Mouse (Mus musculus) ES-E14 (cell line): ENCODE data around the gene Celsr1. TPM values are rescaled to one million over a fixed set of nuclear protein-coding genes. Genes with fewer than 3 reads are reported as not detected.

Source experiments
- DNase-seq: peaks from one replicate; pipeline ENCODE4 v3.0.0-alpha.2; 2013; ENCODE audit warnings: low read depth, low spot score
- H3K27ac ChIP-seq: 2 replicates; pipeline ENCODE4 v1.5.1; 2012; ENCODE audit warnings: low read depth, mild to moderate bottlenecking, low read length, moderate library complexity, mixed read lengths; ENCODE audit not compliant: poor library complexity, insufficient read depth, severe bottlenecking
- H3K36me3 ChIP-seq: 2 replicates; pipeline ENCODE4 v1.6.1; 2012; ENCODE audit warnings: mild to moderate bottlenecking, low read length, moderate library complexity, mixed read lengths; ENCODE audit not compliant: control insufficient read depth, poor library complexity, insufficient read depth, severe bottlenecking
- H3K4me1 ChIP-seq, 2 experiments: fragments of 150-350 bp in 1 of 2; sonication (generic) in 1 of 2; 2 replicates each; pipeline ENCODE4 v1.6.1; 2012; ENCODE audit warnings: low read length in 2 of 2, mild to moderate bottlenecking in 1 of 2, mixed read lengths in 1 of 2; ENCODE audit not compliant: control insufficient read depth in 2 of 2, insufficient read depth in 2 of 2, poor library complexity in 1 of 2
- H3K4me3 ChIP-seq, 2 experiments: fragments of 150-350 bp in 1 of 2; sonication (generic) in 1 of 2; 2 replicates each; pipeline ENCODE4 v1.5.1; 2012; ENCODE audit warnings: low read length in 2 of 2, low read depth in 1 of 2, mild to moderate bottlenecking in 1 of 2, mixed read lengths in 1 of 2; ENCODE audit not compliant: insufficient read depth in 1 of 2, poor library complexity in 1 of 2, severe bottlenecking in 1 of 2
- H3K9ac ChIP-seq: 2 replicates; pipeline ENCODE4 v1.6.1; 2012; ENCODE audit warnings: low read depth, mild to moderate bottlenecking, low read length, mixed read lengths; ENCODE audit not compliant: poor library complexity, insufficient read depth, severe bottlenecking
- H3K9me3 ChIP-seq: fragments of 150-350 bp; sonication (generic); 2 replicates; pipeline ENCODE4 v1.6.1; 2012; ENCODE audit warnings: low read depth, mild to moderate bottlenecking, low read length; ENCODE audit not compliant: control insufficient read depth, insufficient read depth
- CHD2 ChIP-seq: IDR thresholded peaks from 2 replicates; pipeline ENCODE4 v1.6.1; 2014; ENCODE audit warnings: mild to moderate bottlenecking, low read depth, low read length, inconsistent platforms
- HCFC1 ChIP-seq: IDR thresholded peaks from 2 replicates; pipeline ENCODE4 v1.6.1; 2012; ENCODE audit warnings: low read length, inconsistent platforms, borderline replicate concordance; ENCODE audit not compliant: insufficient read depth
- MAFK ChIP-seq: IDR thresholded peaks from 2 replicates; pipeline ENCODE4 v1.6.1; 2014; ENCODE audit warnings: mild to moderate bottlenecking, low read depth, low read length, inconsistent platforms; ENCODE audit not compliant: insufficient read depth
- ZC3H11A ChIP-seq: IDR thresholded peaks from 2 replicates; pipeline ENCODE4 v1.6.1; 2012; ENCODE audit warnings: low read depth, mild to moderate bottlenecking, inconsistent platforms, low read length, borderline replicate concordance
- ZNF384 ChIP-seq: IDR thresholded peaks from 2 replicates; pipeline ENCODE4 v1.6.1; 2012; ENCODE audit warnings: low read depth, low read length, inconsistent platforms
- in situ Hi-C, 2 experiments: fragments of 600-800 bp; cut with MboI; formaldehyde crosslinking; loops; one replicate each; pipeline ENCODE4 v1.15.1; 2025; ENCODE audit warnings: low sequenced_read_pairs in 2 of 2, inconsistent platforms in 1 of 2; ENCODE audit not compliant: unreplicated experiment in 2 of 2
- total RNA-seq: library from RNA; depleted of rRNA; stranded (reverse); fragments of 300-350 nt; gene quantifications from 2 replicates; pipeline ENCODE4 v1.2.3, GENCODE M21; 2012

Celsr1 gene
- total RNA-seq, 1 experiment, result 12.6 TPM

DNA sequence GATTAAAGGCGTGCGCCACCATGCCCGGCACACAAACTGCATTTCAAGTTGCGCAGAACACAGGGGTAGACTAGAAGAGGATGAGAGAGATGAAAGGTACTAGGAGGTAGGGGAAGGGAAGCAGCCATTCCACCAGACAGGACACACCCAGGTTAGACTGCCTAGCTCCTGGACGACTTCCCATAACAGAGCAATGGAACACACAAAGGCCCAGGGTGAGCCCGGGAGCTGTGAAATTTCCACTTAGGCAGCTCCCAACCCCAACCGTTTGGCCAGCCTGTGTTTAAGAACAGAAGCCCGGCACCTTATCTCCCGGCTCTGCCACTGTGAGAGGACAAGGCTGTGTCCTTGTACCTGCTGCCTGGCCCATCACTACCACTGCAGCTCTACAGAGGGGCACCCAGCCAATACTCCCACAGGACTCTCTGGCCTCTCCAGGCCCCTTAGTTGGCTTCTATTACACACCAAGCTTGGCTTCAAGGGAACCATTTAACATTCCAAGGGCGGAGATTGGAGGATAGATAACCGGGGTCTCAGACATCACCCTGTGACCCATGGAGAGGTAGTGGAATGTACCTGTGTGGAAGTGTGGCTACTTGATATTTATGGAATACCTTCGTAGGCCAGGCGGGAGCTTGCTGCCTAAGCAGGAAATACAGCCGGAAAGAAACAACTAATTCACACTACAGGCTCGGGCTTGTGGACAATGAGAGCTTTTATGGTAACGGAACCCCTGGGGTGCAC is 84.0 kb downstream of the Celsr1 start:
- H3K4me1 ChIP-seq, result peaks cover 6 to 25% of the 10 kb centered on the region in 2 experiments; a peak in 2 of 4 replicates
- in situ Hi-C loops, result no loop called here
- H3K9me3 ChIP-seq, result no peaks in the 10 kb centered on the region
- H3K27ac ChIP-seq, result no peak overlapping the region
- H3K4me3 ChIP-seq, result no peak overlapping the region
- H3K9ac ChIP-seq, result no peak overlapping the region
- DNase-seq, result no peak
- TF ChIP-seq ZNF384 (no peak), ZC3H11A (no peak), MAFK (no peak), CHD2 (no peak), HCFC1 (no peak)
- no peaks in the 10 kb centered on the region for H3K36me3 ChIP-seq

DNA sequence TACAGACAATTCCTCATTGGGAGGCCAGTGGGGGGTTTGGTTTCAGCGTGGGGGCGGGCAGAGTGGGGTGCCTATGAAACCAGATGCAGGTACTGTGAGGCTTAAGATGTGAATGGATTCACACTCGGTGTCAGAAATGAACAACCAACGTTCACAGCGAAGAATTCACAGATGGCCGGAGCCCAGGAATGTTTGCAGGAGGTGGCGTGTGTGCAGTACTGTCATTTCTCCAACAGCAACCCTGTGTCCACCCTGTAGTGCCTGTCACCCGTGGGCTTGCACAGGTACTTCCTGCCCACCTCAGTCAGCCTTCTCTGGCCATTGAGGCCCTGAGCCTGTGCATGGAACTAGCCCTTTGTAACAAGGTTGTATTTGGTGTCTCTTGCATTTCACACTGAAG is 85.6 kb downstream of the Celsr1 start:
- Histone ChIP-seq H3K27ac (no peak overlapping the region), H3K4me3 (no peak overlapping the region), H3K4me1 (peaks cover 6 to 25% of the 10 kb centered on the region in 2 experiments; a peak in 2 of 4 replicates), H3K9me3 (no peaks in the 10 kb centered on the region), H3K36me3 (no peaks in the 10 kb centered on the region), H3K9ac (no peak overlapping the region)
- TF ChIP-seq ZNF384 (no peak), CHD2 (no peak), MAFK (no peak), ZC3H11A (no peak), HCFC1 (no peak)
- DNase-seq, result no peak
- in situ Hi-C loops, result no loop called here

DNA sequence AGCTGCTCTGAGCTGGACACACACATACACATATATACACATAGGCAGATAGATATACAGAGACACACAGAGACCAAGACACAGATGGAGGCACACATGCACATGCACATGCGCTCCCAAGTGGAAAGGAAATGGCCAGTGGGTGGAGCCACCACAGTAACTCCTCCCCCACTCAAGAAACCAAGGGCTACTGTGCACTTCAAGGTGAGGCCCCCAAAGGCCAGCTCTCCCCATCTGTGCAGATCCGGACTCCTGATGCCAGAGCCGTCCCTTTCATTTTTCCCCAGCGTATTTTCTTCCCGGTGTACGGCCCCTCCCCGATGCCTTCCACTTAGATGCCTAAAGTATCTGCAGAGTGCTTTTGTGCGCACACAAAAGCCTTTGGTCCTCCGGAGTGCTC is 86.0 kb downstream of the Celsr1 start:
- H3K36me3 ChIP-seq, result no peaks in the 10 kb centered on the region
- H3K27ac ChIP-seq, result no peak overlapping the region
- DNase-seq, result no peak
- no peak overlapping the region for H3K4me3 ChIP-seq
- H3K9me3 ChIP-seq, result no peaks in the 10 kb centered on the region
- in situ Hi-C loops, result no loop called here
- peaks cover 6 to 25% of the 10 kb centered on the region in 2 experiments; a peak in 2 of 4 replicates for H3K4me1 ChIP-seq
- no peak overlapping the region for H3K9ac ChIP-seq
- TF ChIP-seq ZNF384, result no peak
- TF ChIP-seq CHD2, result no peak
- no peak for TF ChIP-seq MAFK
- TF ChIP-seq ZC3H11A, result no peak
- TF ChIP-seq HCFC1, result no peak

DNA sequence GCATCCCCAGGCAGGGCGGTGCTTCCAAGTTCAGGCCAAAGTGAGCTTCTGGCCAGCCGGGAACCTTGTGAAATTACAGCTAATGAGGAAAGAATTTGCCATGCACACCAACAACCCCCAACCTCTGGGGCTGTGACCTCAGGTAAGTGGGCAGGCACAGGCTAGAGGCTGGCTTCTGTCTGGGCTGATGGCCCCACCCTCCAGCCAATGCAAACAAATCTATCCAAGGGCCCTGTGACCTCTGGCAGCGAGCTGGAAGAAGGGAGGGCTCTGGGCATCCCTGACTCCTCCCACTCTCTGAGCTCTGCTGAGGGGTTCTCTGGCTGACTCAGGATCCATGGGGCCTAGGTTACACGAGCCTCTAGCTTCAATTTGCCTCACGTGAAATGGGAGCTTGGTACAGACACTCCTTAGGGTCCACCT is 97.9 kb downstream of the Celsr1 start:
- TF ChIP-seq MAFK, result no peak
- TF ChIP-seq ZNF384, result no peak
- TF ChIP-seq CHD2, result no peak
- no peak for TF ChIP-seq HCFC1
- TF ChIP-seq ZC3H11A, result no peak
- in situ Hi-C loops, result no loop called here
- H3K27ac ChIP-seq, result no peak overlapping the region

DNA sequence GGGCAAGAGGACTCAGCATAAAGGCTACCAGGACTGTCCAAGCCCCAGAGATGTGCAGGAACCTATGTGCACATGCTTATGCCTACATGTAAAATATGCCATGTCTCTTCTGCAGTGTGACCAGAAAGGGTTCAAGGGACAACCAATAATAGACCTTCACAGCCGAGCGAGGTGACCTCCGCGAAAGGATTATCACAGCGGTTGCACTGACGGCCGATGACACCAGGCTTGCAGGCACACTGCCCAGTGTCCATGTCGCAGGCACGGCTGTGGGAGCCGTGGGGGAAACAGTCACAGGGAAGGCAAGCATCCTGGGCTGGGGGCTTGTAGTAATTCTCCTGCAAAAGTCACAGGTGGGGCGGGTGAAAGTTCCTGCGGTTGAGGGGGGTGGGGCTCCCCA is 105.4 kb downstream of the Celsr1 start:
- DNase-seq, result no peak
- H3K36me3 ChIP-seq, result peaks cover 11% of the 10 kb centered on the region; the same call in 1 of the 2 replicates
- H3K9ac ChIP-seq, result no peak overlapping the region
- no peak overlapping the region for H3K27ac ChIP-seq
- no peaks in the 10 kb centered on the region for H3K9me3 ChIP-seq
- in situ Hi-C loops, result no loop called here
- no peaks in the 10 kb centered on the region for H3K4me1 ChIP-seq
- no peak for TF ChIP-seq HCFC1
- no peak overlapping the region for H3K4me3 ChIP-seq

More for the DNA sequence above, 97.9 kb downstream of the Celsr1 start:
- no peaks in the 10 kb centered on the region; the same call in 1 of the 2 replicates for H3K36me3 ChIP-seq
- H3K4me1 ChIP-seq, result 0 out of 4 replicates have a peak, but pooled peaks cover 2% of the 10 kb centered on the region in 2 experiments
- H3K9ac ChIP-seq, result no peak overlapping the region
- H3K4me3 ChIP-seq, result no peak overlapping the region
- no peaks in the 10 kb centered on the region for H3K9me3 ChIP-seq
- peak; percentile 64 for DNase-seq
